Mouse (Mus musculus) heart, embryonic 12.5 days (tissue): ENCODE results near the gene Ceacam13. TPM values are rescaled to one million over a fixed set of nuclear protein-coding genes. Genes with fewer than 3 reads are reported as not detected.
"Not testable (repeated sequence)": the region's sequence is repeated elsewhere in the genome, so short reads cannot be mapped to it uniquely, and the experiment has no call there.

Source experiments
- ATAC-seq: fragments of 200-750 bp; cut with Nextera tagmentation; 2 replicates; pipeline ENCODE4 v1.8.0; 2017; ENCODE audit warnings: moderate TSS enrichment, moderate library complexity; ENCODE audit not compliant: insufficient number of reproducible peaks, low FRiP score
- H3K27ac ChIP-seq: fragments of 300-500 bp; sonication (generic); 2 replicates; pipeline ENCODE4 v1.5.1; 2016; ENCODE audit warnings: mild to moderate bottlenecking, moderate library complexity; ENCODE audit not compliant: poor library complexity, severe bottlenecking
- H3K27me3 ChIP-seq: fragments of 300-500 bp; sonication (generic); replicated peaks from 2 replicates; pipeline ENCODE4 v1.6.1; 2016; ENCODE audit warnings: mild to moderate bottlenecking, moderate library complexity
- H3K36me3 ChIP-seq: fragments of 300-500 bp; sonication (generic); 2 replicates; pipeline ENCODE4 v1.6.1; 2016; ENCODE audit warnings: mild to moderate bottlenecking, moderate library complexity
- H3K4me1 ChIP-seq: fragments of 300-500 bp; sonication (generic); replicated peaks from 2 replicates; pipeline ENCODE4 v1.6.1; 2016; ENCODE audit warnings: mild to moderate bottlenecking
- H3K4me2 ChIP-seq: fragments of 300-500 bp; sonication (generic); 2 replicates; pipeline ENCODE4 v1.6.1; 2016; ENCODE audit warnings: mild to moderate bottlenecking, moderate library complexity
- H3K4me3 ChIP-seq: fragments of 300-500 bp; sonication (generic); 2 replicates; pipeline ENCODE4 v1.5.1; 2016; ENCODE audit warnings: mild to moderate bottlenecking
- H3K9ac ChIP-seq: fragments of 300-500 bp; sonication (generic); 2 replicates; pipeline ENCODE4 v1.6.1; 2016; ENCODE audit warnings: mild to moderate bottlenecking, moderate library complexity
- H3K9me3 ChIP-seq: fragments of 300-500 bp; sonication (generic); replicated peaks from 2 replicates; pipeline ENCODE4 v1.6.1; 2016; ENCODE audit warnings: mild to moderate bottlenecking, moderate library complexity
- WGBS: fragments of 180-500 bp; shearing (Covaris S2); methylation state at CpG from one replicate; pipeline ENCODE4 v1.1.7; 2016; 5-methylcytosine and 5-hydroxymethylcytosine counted together
- microRNA-seq: library from miRNA; unstranded; fragments of <30 nt; microRNA quantifications from one replicate; pipeline ENCODE4, GENCODE M21; 2017
- polyA plus RNA-seq: library from polyadenylated mRNA; unstranded; fragments of >200 nt; fragmentation: Nextera tagmentation; extraction: Ambion mirVana; gene quantifications from 2 replicates; pipeline ENCODE4 v1.2.1, GENCODE M21; 2016

Gene Ceacam13
- not detected in 2 replicates for polyA plus RNA-seq

DNA sequence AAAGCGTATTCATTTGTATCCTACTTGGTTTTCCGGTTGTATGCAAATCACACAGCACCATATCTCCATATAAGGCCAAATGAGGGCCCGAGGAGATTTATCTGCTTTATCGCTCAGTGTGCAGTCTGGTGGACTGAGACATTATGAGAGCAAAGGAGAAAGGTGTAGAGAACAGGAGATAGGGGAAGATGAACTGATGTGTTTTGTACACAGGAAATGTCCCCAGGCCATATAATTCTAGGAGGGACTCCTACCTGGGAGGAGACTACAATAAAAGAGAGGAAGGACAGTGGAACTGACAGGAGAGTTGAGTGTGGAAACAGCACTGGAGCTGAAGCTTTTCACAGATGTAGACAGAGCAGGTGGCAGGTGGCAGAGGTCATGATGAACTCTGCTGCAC is at the start of gene Ceacam13:
Gene Ceacam13 (plus strand): TSS at position 301 of the 400 bp plus-strand sequence.
- Histone ChIP-seq H3K9ac (no peak within 1 kb of the TSS), H3K36me3 (no peaks in the 10 kb centered on the region)
- 60% methylated on average over 4 of the region's 4 CpGs for WGBS

DNA sequence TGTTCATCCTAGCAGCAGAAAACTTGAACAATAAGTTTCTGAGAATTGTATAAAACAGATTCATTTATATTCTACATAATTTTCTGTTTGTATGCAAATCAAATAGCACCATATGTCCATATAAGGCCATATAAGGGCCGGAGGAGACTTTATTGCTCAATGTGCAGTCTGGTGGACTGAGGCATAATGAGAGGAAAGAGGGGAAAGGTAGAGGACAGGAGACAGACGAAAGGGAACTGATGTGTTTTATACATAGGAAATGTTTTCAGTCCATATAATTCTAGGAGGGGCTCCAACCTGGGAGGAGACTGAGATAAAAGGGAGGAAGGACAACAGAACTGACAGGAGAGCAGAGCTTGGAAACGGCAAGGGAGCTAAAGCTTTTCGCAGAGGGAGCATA is 37.9 kb upstream of the Ceacam13 start, which contains the start of gene Ceacam11:
Gene Ceacam11 (plus strand): TSS at position 301 of the 400 bp plus-strand sequence.
- WGBS, result 68% methylated on average over 4 of the region's 4 CpGs
- no peaks in the 10 kb centered on the region for H3K4me1 ChIP-seq
- no peak within 1 kb of the TSS for H3K4me3 ChIP-seq
- no peak for ATAC-seq
- peaks cover 26% of the 10 kb centered on the region for H3K9me3 ChIP-seq
- no peak within 1 kb of the TSS for H3K9ac ChIP-seq
- H3K27me3 ChIP-seq, result no peaks in the 10 kb centered on the region
- H3K4me2 ChIP-seq, result no peak within 1 kb of the TSS
- no peaks in the 10 kb centered on the region for H3K36me3 ChIP-seq
- no peak within 1 kb of the TSS for H3K27ac ChIP-seq

More for the DNA sequence above, at the start of gene Ceacam13:
- ATAC-seq, result no peak
- Histone ChIP-seq H3K27me3 (no peaks in the 10 kb centered on the region), H3K4me3 (no peak within 1 kb of the TSS), H3K9me3 (peaks cover 43% of the 10 kb centered on the region), H3K27ac (no peak within 1 kb of the TSS), H3K4me1 (no peaks in the 10 kb centered on the region), H3K4me2 (no peak within 1 kb of the TSS)

DNA sequence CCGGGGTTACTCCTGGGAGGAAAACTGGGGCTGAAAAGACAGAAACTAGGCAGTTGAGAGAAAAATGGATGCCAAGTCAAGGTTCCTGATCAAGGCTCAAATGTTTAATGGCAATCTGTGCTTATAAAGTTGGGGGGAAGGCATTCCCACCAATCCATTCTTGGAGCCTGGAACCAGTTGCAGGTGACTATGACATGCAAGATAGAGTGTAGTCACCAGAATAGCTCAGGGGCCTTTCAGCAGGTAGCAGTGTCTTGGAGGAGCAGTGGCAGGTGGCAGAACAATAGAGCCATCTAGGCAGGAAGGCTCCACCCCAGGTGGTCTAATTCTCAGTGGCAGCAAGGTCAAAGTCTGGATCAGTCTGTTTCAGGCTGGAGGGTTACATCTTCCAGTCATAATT is 8.6 kb upstream of the Ceacam13 start:
- not testable (repeated sequence) for H3K36me3 ChIP-seq, H3K9ac ChIP-seq, H3K27ac ChIP-seq, H3K4me1 ChIP-seq, ATAC-seq, H3K4me2 ChIP-seq, H3K4me3 ChIP-seq, H3K27me3 ChIP-seq
- WGBS, result 74% methylated on average over 1 of the region's 1 CpGs
- peaks cover 32% of the 10 kb centered on the region for H3K9me3 ChIP-seq

DNA sequence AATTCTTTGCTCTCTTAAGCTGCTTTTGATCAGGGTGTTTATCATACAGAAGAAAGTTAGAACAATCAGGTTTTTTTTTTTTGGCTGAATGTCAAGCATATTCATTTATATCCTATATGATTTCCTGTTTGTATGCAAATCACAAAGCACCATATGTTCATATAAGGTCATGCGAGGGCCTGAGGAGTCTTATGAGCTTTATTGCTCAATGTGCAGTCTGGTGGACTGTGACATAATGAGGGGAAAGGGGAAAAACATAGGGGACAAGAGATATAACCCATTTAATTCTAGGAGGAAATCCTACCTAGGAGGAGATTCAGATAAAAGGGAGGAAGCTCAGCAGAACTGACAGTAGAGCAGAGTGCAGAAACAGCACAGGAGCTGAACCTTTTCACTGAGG is 55.9 kb downstream of the Ceacam13 start, which contains the start of gene Ceacam12:
Gene Ceacam12 (plus strand): TSS at position 301 of the 400 bp plus-strand sequence.
- WGBS, result 55% methylated on average over 1 of the region's 1 CpGs
- Histone ChIP-seq H3K27ac (no peak within 1 kb of the TSS), H3K4me1 (no peaks in the 10 kb centered on the region), H3K9ac (no peak within 1 kb of the TSS), H3K27me3 (no peaks in the 10 kb centered on the region), H3K4me2 (no peak within 1 kb of the TSS), H3K4me3 (no peak within 1 kb of the TSS), H3K9me3 (peaks cover 31% of the 10 kb centered on the region), H3K36me3 (no peaks in the 10 kb centered on the region)
- no peak for ATAC-seq

Small RNAs within 50 kb of the gene (microRNA-seq; reads per million reads assigned to microRNA genes)
- gene Gm22414, result not detected

Other genes with a start within 250 kb of the Ceacam13 start
- not detected in 2 replicates for gene Ceacam14, start 197.3 kb upstream of the Ceacam13 start, polyA plus RNA-seq
- not detected in 2 replicates for gene Gm5155, start 138.1 kb upstream of the Ceacam13 start, polyA plus RNA-seq
- gene Ceacam11, start 37.8 kb upstream of the Ceacam13 start, polyA plus RNA-seq, result not detected in 2 replicates
- not detected in 2 replicates for gene Ceacam12, start 56.0 kb downstream of the Ceacam13 start, polyA plus RNA-seq
- not detected in 2 replicates for gene Igfl3, start 166.6 kb downstream of the Ceacam13 start, polyA plus RNA-seq
- gene Mill1, start 235.5 kb downstream of the Ceacam13 start, polyA plus RNA-seq, result not detected in 2 replicates